Mouse (Mus musculus) ES-CJ7 (cell line): ENCODE data around the gene Olfr688.

Source experiments
- DNase-seq: peaks from one replicate; pipeline ENCODE4 v3.0.0; 2011; ENCODE audit warnings: low read depth, low spot score

Gene Olfr688

DNA sequence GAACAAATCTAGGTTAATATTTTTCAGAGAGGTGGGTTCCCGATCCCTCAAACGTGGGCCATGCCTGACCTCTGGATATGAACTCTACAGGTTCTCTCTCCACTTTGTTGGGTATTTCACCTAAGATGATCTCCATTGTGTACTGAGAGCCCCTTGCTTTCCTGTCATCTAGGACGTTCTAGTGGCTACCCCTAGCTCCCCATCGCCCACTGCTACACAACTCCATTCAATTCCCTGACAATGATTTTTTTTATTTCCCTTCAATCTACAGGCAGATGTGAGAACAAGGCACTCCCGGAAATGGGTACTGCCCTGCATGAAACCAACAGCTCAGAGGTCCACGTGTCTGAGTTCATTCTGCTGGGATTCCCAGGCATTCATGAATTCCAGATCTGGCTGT is at the start of gene Olfr688:
Gene Olfr688, plus strand, starts transcription at position 301 of the 400 bp plus-strand sequence.
- no peak for DNase-seq

DNA sequence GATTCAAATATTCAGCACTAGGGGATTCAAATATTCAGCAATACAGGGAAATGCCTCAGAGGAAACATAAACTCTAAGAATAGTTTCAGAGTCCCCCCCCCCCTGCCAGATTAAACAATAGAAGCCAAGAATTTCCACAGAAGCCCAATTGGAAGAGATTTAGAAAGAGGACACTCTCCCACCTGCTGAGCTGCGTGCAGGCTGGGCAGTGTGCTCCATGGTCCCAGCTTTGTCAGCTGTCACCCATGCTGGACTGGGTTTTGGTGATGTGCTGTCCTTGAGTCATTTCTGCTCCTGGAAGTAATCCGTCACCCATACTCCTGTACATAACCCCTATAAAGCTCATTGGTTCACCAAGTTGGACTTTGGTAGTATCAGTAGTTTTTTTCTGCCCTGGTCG is 40.2 kb upstream of the Olfr688 start:
- no peak for DNase-seq

DNA sequence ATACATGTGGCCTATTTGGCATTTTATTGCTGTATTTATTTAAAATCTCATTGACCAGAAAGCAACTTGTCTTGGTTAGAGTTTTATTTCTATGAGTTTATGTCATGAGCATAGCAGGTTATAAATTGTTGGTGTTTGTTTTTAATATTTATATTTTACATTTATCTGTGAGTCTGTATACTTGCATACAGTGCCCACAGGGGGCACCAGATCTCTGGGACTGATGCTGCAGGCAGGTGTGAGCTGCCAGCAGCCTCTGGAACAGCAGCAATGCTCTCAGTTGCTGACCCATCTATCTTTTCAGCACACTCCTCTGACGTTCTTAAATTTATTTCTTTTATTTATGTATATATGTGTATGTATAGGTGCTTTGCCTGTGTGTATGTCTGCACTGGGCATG is 39.7 kb upstream of the Olfr688 start:
- DNase-seq, result no peak

DNA sequence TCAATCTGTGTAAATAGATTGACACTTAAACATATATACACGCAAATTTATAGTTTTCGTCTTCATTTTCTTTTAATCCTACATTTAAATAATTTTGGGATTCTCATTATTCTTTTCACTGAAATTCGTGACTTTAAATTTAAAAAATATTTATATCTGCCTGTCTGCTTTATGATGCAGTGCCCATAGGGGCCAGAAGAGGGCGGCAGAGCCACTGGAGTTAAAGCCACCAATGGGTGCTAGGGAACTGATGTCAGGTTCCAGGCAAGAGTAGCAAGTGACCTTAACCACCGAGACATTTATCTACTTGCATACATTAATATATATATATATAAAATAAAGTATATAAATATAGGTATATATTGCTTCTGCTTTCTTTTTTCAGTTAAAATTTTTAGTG is 31.2 kb upstream of the Olfr688 start:
- DNase-seq, result peak; percentile 28

DNA sequence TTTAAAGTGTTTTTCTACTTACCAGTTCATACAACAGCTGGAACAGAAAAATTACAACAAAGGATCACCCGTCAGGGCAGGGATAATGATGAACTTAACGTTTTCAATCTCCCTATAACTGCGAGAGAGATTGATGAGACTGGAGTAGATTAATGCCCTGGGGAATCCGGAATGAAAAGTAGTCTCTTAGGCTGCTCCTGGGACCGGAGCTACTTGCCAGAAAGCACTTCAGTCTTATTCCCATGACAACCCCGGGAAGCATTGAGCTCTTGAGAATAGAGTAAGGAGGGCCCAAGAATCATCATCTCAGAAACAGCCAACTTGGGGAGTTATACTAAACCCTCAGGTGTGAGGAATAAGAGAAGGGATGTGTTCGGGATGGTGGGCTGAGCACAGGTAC is 15.5 kb upstream of the Olfr688 start:
- no peak for DNase-seq

DNA sequence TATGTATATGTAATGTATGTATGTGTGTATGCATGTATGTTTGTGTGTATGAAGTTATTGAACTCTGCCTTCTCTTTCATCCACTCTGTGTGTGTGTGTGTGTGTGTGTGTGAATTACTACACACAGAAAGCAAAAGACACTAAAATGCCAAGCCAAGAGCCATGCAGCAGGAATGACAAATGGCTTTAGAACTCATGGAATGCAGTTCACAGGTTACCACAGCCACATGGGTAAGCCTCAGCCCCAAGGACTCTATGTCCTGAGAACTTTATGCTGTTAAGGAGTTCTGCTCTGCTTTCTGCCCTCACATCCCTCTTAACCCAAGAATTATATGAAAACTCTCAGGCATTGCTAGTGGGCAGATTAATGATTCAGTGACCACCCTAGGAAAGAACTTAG is 2.2 kb downstream of the Olfr688 start:
- no peak for DNase-seq

DNA sequence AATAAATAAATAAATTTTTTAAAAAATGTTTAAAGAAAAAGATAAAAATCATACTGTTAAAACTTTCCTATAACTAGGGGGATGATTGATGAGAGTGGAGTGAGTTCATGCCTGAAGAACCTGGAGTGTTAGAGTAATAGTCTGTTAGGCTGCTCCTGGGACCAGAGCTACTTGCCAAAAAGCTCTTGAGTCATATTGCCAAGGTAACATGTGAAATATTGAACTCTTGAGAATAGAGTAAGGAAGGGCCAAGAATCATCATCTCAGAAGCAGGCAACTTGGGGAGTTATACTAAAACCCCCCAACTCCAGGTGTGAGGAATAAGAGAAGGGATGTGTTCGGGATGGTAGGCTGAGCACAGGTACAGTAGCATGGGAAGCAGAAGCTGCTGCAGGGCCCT is 23.0 kb downstream of the Olfr688 start, which contains the start of gene Olfr689:
Gene Olfr689, plus strand, starts transcription at position 301 of the 400 bp plus-strand sequence.
- DNase-seq, result no peak

DNA sequence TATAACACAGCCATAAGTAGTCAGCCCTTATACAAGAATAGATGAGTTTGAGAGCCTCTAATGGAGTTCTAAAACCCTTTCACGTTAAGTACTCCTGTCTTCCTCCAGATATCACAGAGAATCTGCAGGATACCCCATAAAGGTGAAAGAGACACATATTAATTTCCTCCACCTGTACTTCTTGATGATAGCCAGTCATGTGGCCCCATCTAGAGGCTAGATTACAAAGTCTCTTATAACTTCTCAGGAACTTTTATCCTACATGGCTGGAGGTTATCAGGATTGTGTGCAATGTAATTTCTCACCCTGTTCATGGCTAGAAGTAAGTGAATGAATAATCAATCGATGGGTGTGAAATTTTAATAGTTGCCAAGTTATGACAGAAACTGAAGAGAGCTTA is 37.4 kb downstream of the Olfr688 start:
- no peak for DNase-seq

DNA sequence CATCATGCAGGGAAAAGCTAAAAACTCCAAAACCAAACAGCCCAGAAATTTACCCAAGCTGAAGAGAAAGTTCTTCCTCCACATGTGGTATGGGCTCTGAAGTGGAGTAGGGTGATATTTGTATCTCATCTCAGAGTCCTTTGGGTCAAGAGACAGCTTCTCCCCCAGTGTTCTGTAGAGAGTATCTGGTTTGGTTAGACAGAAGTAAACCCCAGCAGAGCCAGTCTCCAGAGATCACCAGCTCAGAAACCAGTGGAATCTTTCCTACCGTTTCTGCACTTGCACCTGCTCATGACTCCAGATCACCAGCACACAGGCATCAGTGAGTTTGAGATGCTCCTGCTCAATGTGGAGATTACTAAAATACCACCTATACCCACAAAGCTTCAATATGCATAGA is 46.1 kb downstream of the Olfr688 start, which contains the start of gene Olfr690:
Gene Olfr690, minus strand, starts transcription at position 101 of the 400 bp plus-strand sequence.
- no peak for DNase-seq
